Comparison of ENCODE assay signal across 8 mouse cellular contexts in genomic region chrY:1009882-1010751, GRCm38 (mm10). TPM values are rescaled to one million over a fixed set of nuclear protein-coding genes. Genes with fewer than 3 reads are reported as not detected.
DNase-seq lines count a peak whose midpoint lies in the region; ATAC-seq and TF ChIP-seq lines count a peak whose summit lies in the region.

Gene Eif2s3y, plus strand, starts transcription at chrY:1010543.

- DNase-seq in T-cell, adult 2 months (ENCODE audit: low spot score), result peak; percentile 82
- DNase-seq in embryonic facial prominence, embryonic 14.5 days (ENCODE audit: low spot score), result peak; percentile 79
- peak; percentile 79 for DNase-seq in kidney, postnatal 14 days
- peak; percentile 43 for DNase-seq in retina, postnatal 7 days (ENCODE audit: low read depth, low spot score)
- no peak for DNase-seq in ovary, postnatal 14 days (ENCODE audit: low spot score)

- peak within 1 kb of the TSS; percentile 42; the same call in 1 of the 2 replicates for H3K4me3 ChIP-seq in ES-Bruce4 (ENCODE audit: low read depth, low read length)
- H3K4me3 ChIP-seq in embryonic facial prominence, embryonic 14.5 days (ENCODE audit: low read depth, low read length), result peak within 1 kb of the TSS; percentile 37
- peak within 1 kb of the TSS; percentile 49 for H3K4me3 ChIP-seq in heart, embryonic 13.5 days

- no peak for TF ChIP-seq POLR2A in ES-Bruce4 (IDR thresholded peaks at IDR 0.05; ENCODE audit: insufficient read depth, low read length)

- no peaks in the 10 kb centered on the region for H3K9me3 ChIP-seq in ES-Bruce4 (replicated peaks; ENCODE audit: control insufficient read depth, insufficient read depth, low read length, poor library complexity, severe bottlenecking)
- no peaks in the 10 kb centered on the region for H3K9me3 ChIP-seq in embryonic facial prominence, embryonic 14.5 days (ENCODE audit: control insufficient read depth, low read length)
- H3K9me3 ChIP-seq in heart, embryonic 13.5 days, result no peaks in the 10 kb centered on the region

- TF ChIP-seq EP300 in ES-Bruce4 (IDR thresholded peaks at IDR 0.05; ENCODE audit: insufficient read depth, low read depth, low read length), result no peak

- H3K9ac ChIP-seq in ES-Bruce4 (ENCODE audit: low read depth, poor library complexity, severe bottlenecking), result no peak within 1 kb of the TSS
- H3K9ac ChIP-seq in embryonic facial prominence, embryonic 14.5 days (ENCODE audit: low read depth, low read length), result peak within 1 kb of the TSS; percentile 46
- peak within 1 kb of the TSS; percentile 61 for H3K9ac ChIP-seq in heart, embryonic 13.5 days

- H3K36me3 ChIP-seq in ES-Bruce4 (ENCODE audit: control insufficient read depth, insufficient read depth, low read length, poor library complexity, severe bottlenecking), result no peaks in the 10 kb centered on the region
- no peaks in the 10 kb centered on the region for H3K36me3 ChIP-seq in embryonic facial prominence, embryonic 14.5 days (ENCODE audit: control insufficient read depth, insufficient read depth, low read length)
- H3K36me3 ChIP-seq in heart, embryonic 13.5 days, result no peaks in the 10 kb centered on the region

- WGBS in embryonic facial prominence, embryonic 14.5 days, result 21% methylated on average over 27 of the region's 31 CpGs
- WGBS in heart, embryonic 13.5 days, result 20% methylated on average over 25 of the region's 31 CpGs

- peak; percentile 85; the same call in 1 of the 2 replicates for ATAC-seq in embryonic facial prominence, embryonic 14.5 days (ENCODE audit: low read depth)
- ATAC-seq in heart, embryonic 13.5 days (ENCODE audit: extremely low read depth, insufficient number of reproducible peaks, low FRiP score, low TSS enrichment), result no peak; the same call in 1 of the 2 replicates
- peak; percentile 99 for ATAC-seq in megakaryocyte, adult 5-6 weeks (ENCODE audit: poor library complexity, severe bottlenecking)

- H3K27me3 ChIP-seq in ES-Bruce4 (ENCODE audit: control insufficient read depth, insufficient read depth, low read length, poor library complexity, severe bottlenecking), result no peaks in the 10 kb centered on the region
- no peaks in the 10 kb centered on the region for H3K27me3 ChIP-seq in embryonic facial prominence, embryonic 14.5 days (replicated peaks; ENCODE audit: control insufficient read depth, insufficient read depth, low read length)
- no peaks in the 10 kb centered on the region for H3K27me3 ChIP-seq in heart, embryonic 13.5 days (replicated peaks)

- no peak for TF ChIP-seq CTCF in ES-Bruce4 (IDR thresholded peaks at IDR 0.05; ENCODE audit: low read depth, low read length)

- peak within 1 kb of the TSS; percentile 38 for H3K4me2 ChIP-seq in embryonic facial prominence, embryonic 14.5 days (ENCODE audit: low read depth, low read length)
- H3K4me2 ChIP-seq in heart, embryonic 13.5 days, result peak within 1 kb of the TSS; percentile 56

- H3K4me1 ChIP-seq in ES-Bruce4 (ENCODE audit: control insufficient read depth, insufficient read depth, low read length), result no peaks in the 10 kb centered on the region
- no peaks in the 10 kb centered on the region for H3K4me1 ChIP-seq in embryonic facial prominence, embryonic 14.5 days (ENCODE audit: control insufficient read depth, insufficient read depth, low read length)
- H3K4me1 ChIP-seq in heart, embryonic 13.5 days, result no peaks in the 10 kb centered on the region

- no peak within 1 kb of the TSS for H3K27ac ChIP-seq in ES-Bruce4 (ENCODE audit: insufficient read depth, low read length)
- no peak within 1 kb of the TSS for H3K27ac ChIP-seq in embryonic facial prominence, embryonic 14.5 days (replicated peaks; ENCODE audit: low read depth, low read length)
- no peak within 1 kb of the TSS for H3K27ac ChIP-seq in heart, embryonic 13.5 days (replicated peaks)

RNA-seq across cellular contexts. Expression of gene Eif2s3y, which starts in this region (rescaled TPM):
- polyA plus RNA-seq in ES-Bruce4 (2011; ENCODE audit: insufficient read depth, insufficient read length, low read depth, missing spikeins), result 7.1 and 12.6 TPM in 2 replicates
- polyA plus RNA-seq in embryonic facial prominence, embryonic 14.5 days (2014; fragmentation: Nextera tagmentation; extraction: Ambion mirVana), result 51.6 and 63.3 TPM in 2 replicates
- 30.7 and 41.0 TPM in 2 replicates for polyA plus RNA-seq in heart, embryonic 13.5 days (2015; fragmentation: Nextera tagmentation; extraction: Ambion mirVana)
- 97.6 and 122 TPM in 2 replicates for total RNA-seq in megakaryocyte, adult 5-6 weeks (2015)
- total RNA-seq in megakaryocyte, adult 5-6 weeks (2017), result 131 and 134 TPM in 2 replicates
